Mouse (Mus musculus) heart, postnatal 10 days (tissue): ENCODE data around the gene Mrpl54. TPM values are rescaled to one million over a fixed set of nuclear protein-coding genes. Genes with fewer than 3 reads are reported as not detected.
A peak's percentile ranks its signal among the peaks of the same experiment; 100 is the strongest.

ENCODE experiments used
- DNase-seq, 2 experiments: peaks; one replicate each; pipeline ENCODE4 v3.0.0; 2021
- intact Hi-C: fragments of 180-260 bp; cut with DNase I; formaldehyde crosslinking; loops from one replicate; pipeline ENCODE4 v1.15.1; 2025
- total RNA-seq, 2 experiments: library from RNA; stranded (reverse); gene quantifications; 2 replicates each; pipeline ENCODE4 v1.2.3; 2021

Mrpl54 gene
- total RNA-seq, result 100 to 1,000 TPM in 1 of 2 experiments, 10 to 100 TPM in 1; 93.4 to 108 TPM

DNA sequence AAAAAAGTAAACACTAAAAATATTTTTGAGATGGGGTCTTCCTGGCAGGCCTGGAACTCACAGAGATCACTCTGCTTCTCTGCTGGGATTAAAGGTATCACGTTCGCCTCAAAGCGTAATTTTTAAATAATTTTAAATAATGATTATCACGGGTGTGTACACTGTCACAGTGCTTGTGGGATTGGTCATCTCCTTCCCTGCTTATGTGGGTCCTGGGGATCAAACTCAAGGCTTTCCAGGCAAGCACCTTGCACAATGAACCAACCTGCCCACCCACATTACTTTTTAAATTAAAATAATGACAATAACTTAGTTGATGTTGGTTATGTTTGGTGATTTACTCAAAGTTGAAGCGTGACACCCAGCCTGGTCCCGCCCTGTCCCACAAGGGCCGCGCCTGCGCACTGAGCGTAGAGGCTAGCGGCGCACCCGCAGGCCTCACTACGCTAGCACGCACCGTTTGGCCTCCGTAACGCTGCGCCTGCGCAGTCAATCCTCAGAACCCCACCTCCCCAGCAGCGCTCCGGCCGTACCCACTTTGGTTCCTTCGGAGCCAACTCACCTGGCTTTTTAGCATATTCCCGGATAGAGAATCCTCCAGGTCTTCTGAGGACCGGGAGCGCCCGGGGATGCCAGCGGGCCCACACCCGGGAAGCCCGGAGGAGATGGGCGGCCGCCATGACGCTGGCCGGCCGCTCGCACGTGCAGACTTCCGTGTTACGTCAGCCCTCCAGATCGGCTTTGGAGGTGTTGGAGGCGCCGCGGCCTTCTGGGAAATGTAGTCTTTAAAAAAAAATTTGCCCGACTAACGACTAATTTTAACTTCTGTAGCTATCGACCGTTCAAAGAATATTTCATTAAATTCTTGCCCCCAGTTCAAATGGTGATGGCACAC is at the start of gene Mrpl54, which contains the start of gene Apba3:
Gene Mrpl54, minus strand, starts transcription at position 724 of the 895 bp plus-strand sequence.
Gene Apba3, plus strand, starts transcription at position 750 of the 895 bp plus-strand sequence.
- DNase-seq, result peak; percentile 98
- intact Hi-C loops, result no loop called here

- no peak for DNase-seq
- intact Hi-C loops, result no loop called here
These were observed 48.9 kb upstream of the Mrpl54 start for GRCm38 (mm10) chr10:81315587-81315986.

GRCm38 (mm10) chr10:81314201-81314600 is 47.5 kb upstream of the Mrpl54 start:
- intact Hi-C loops, result no loop called here
- no peak for DNase-seq

- intact Hi-C loops, result no loop called here
- no peak for DNase-seq
These were observed 46.8 kb upstream of the Mrpl54 start for GRCm38 (mm10) chr10:81313581-81313980.

- intact Hi-C loops, result no loop called here
These were observed 42.8 kb upstream of the Mrpl54 start for GRCm38 (mm10) chr10:81309571-81309970.

GRCm38 (mm10) chr10:81306837-81307682 is 40.3 kb upstream of the Mrpl54 start:
- no peak for DNase-seq
- intact Hi-C loops, result no loop called here

More at GRCm38 (mm10) chr10:81309571-81309970, 42.8 kb upstream of the Mrpl54 start:
- DNase-seq, result no peak

DNA sequence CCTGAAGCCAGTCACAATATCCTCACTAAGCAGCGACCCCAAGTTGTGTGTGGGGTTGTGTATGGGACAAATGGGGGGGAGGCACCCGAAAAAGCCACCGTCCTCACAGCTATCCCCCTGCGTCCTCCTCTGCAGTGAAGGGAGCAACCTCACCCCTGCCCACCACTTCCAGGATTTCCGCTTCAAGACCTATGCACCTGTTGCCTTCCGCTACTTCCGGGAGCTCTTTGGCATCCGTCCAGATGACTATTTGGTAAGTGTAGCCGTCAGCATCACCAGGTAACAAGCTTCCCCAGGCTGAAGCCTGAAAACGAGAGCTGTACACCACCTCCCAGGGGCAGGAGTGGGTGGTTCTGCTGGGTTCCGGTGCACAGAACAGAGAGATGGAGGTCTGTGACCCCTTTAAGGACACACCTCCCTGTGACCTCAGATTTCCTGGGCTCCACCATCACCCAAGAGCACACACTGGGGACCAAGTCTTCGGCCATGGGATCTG is 39.5 kb upstream of the Mrpl54 start:
- DNase-seq, result no peak
- intact Hi-C loops, result no loop called here

GRCm38 (mm10) chr10:81305663-81306062 is 38.9 kb upstream of the Mrpl54 start:
- intact Hi-C loops, result loop anchor here (1.0 kb wide), 1 partner anchor 16 kb away; no protein-coding TSS in a partner anchor
- DNase-seq, result no peak

DNA sequence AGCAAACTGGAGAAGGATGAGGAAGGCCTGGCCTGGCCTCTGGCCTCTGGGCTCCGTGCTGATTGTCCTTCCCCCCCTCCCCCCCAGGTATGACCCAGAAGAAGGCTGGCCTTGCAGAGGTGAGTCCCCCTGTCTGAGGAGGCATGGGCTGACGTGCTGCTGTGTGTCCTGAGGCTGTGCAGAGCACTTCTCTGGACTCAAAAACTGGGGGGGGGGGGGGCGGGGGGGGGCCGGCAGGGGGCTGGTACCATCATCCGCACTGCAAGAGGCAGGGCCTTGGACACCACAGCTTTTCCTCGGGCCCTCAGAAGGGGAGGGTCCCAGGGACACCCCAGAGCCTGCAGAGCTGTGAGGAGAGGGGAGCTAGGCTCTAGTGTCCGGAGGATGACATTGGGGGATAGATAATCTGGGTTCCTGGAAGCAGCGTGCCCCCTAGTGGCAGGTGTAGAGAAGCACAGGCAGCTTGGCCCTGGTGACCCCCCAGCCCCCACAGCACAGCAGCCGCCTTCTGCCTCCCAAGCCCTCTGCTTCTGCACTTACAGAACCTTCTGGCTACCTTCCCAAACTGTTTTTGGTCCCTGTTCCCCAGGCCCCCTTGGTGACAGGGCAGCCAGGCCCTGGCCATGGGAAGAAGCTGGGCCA is 38.0 kb upstream of the Mrpl54 start:
- peak; percentile 57 to 80 for DNase-seq

DNA sequence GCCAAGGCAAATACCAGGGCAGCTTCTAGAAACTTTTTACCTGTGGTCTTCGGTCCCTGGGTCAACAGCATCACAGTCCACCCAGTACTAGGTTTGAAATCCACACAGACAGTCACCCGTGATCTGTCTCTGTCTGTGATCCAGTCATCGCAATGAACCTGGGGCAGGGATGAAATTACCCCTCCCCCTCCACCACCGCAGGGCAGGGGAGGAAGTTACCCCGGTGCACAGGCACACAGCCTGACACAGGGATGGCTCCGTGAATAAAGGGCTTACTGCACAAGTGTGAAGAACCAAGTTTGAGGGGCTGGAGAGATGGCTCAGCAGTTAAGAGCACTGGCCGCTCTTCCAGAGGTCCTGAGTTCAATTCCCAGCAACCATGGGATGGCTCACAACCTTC is 37.0 kb upstream of the Mrpl54 start:
- intact Hi-C loops, result no loop called here
- DNase-seq, result no peak

More for the DNA sequence above, 38.0 kb upstream of the Mrpl54 start:
- intact Hi-C loops, result loop anchor here (1.0 kb wide), 1 partner anchor 15 kb away; no protein-coding TSS in a partner anchor

DNA sequence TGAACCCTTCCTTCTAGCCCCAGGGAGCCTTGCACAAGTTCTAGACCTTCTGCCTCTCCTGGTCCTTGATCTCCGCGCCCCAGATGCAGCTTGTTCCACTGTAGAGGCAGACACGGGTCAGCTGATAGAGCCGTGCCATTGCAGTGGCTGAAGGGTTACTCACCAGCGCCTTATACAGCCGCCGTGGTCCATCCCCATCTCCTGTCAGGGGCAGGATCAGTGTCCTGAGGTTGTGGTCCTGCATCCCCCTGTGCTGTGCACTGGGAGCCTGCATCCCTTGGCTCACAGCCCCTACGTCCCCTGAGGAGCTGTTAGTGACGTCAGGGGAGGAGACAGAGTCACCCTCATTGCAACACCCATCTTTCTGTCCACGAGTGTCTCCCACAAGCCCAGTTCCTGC is 36.5 kb upstream of the Mrpl54 start:
- intact Hi-C loops, result no loop called here
- DNase-seq, result no peak

DNA sequence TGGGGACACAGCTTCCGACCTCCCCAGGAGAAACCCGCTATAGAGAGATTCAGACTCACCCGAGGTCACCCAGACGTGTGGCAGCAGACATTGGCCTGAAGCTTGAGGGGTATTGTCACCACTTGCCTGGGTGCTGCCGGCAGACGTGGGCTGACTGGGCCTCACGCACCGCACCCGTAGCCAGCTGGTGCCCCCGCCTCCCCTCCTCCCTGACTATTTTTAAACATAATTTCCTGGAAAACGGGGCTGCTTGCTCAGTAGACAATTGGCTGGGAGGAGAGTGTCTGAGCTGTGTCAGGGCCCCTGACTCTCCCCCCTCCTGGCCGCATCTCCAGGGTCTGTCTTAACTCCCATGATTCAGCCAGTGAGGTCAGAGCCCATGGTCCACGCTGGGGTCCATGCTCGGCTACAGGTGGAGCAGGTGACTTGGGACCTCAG is 36.1 kb upstream of the Mrpl54 start:
- DNase-seq, result peak; percentile 67
- intact Hi-C loops, result no loop called here

- no peak for DNase-seq
- intact Hi-C loops, result no loop called here
These were observed 35.6 kb upstream of the Mrpl54 start for GRCm38 (mm10) chr10:81302288-81302687.

GRCm38 (mm10) chr10:81301321-81301720 is 34.6 kb upstream of the Mrpl54 start:
- intact Hi-C loops, result no loop called here
- no peak for DNase-seq

- DNase-seq, result no peak
- intact Hi-C loops, result no loop called here
These were observed 33.7 kb upstream of the Mrpl54 start for GRCm38 (mm10) chr10:81300352-81300907.

- intact Hi-C loops, result no loop called here
These were observed 33.0 kb upstream of the Mrpl54 start for GRCm38 (mm10) chr10:81299585-81300351.

GRCm38 (mm10) chr10:81298369-81299100 is 31.8 kb upstream of the Mrpl54 start:
- intact Hi-C loops, result no loop called here
- DNase-seq, result no peak

More at GRCm38 (mm10) chr10:81299585-81300351, 33.0 kb upstream of the Mrpl54 start:
- no peak for DNase-seq

DNA sequence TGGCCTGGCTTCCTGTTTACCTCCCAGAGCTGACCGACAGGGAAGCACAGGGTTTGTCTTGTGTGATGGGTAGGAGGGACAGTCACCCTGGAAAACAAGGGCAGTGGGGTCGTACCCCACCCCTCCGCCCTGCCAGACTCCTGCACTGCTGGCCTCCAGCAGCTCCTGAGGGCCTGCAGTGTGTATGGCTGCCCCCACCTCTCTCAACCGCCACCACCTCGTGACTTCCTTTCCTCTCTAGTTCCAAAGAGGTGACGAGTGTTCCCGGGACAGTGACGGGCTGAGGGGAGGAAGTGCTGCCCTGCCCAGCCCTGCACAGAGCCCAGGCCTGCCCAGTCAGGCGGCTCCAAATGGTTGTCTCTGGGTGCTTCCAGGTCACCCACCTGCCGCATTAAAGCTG is 31.1 kb upstream of the Mrpl54 start:
- intact Hi-C loops, result no loop called here
- DNase-seq, result peak; percentile 68 to 72

- DNase-seq, result no peak
- intact Hi-C loops, result no loop called here
These were observed 30.5 kb upstream of the Mrpl54 start for GRCm38 (mm10) chr10:81297246-81297645.
